Comparison of ENCODE assay signal across 12 mouse cellular contexts in the genomic region with DNA sequence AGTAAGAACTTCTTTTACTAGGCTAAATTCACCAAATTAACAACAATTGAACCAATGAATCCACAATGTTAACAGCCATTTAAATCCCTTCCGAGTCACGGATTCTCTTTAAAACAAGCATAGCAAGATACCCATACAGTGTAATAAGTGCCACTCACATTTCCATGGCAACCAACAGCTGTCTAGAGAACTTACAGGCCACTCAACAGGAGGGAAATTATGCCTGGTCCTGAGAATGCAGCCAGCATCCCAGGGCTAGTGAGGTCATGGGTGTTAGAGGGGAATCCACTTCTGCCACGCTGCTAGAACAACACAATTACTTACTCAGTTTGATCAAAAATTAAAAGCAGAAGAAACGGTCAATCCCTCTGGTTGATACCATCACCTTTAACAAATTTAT.
A peak's percentile ranks its signal among the peaks of the same experiment; 100 is the strongest.
DNase-seq lines count a peak whose midpoint lies in the region; ATAC-seq lines count a peak whose summit lies in the region.
"Had no signal": no experiment of that assay in that cellular context is flagged by ENCODE, and none has a peak within 500 bp of the region (broad histone marks: within the 10 kb centered on the region; RNA-seq: fewer than 3 reads in every experiment).

No protein-coding gene starts in this region.

- no peak overlapping the region for H3K27ac ChIP-seq in embryonic facial prominence, embryonic 14.5 days (replicated peaks; ENCODE audit: low read depth, low read length)
- H3K27ac ChIP-seq in hindbrain, embryonic 12.5 days: no peak overlapping the region
- H3K27ac ChIP-seq in midbrain, embryonic 13.5 days: no peak overlapping the region

- no peak for ATAC-seq in embryonic facial prominence, embryonic 14.5 days (ENCODE audit: low read depth)
- ATAC-seq in hindbrain, embryonic 12.5 days (ENCODE audit: low FRiP score): peak; percentile 91
- peak; percentile 90 for ATAC-seq in midbrain, embryonic 13.5 days
- no peak for ATAC-seq in megakaryocyte-erythroid progenitor cell, adult 5-6 weeks (replicated peaks; ENCODE audit: low FRiP score, low TSS enrichment, poor library complexity, severe bottlenecking)

- peak; percentile 16 for DNase-seq in MN1 (ENCODE audit: low spot score)
- DNase-seq in embryonic facial prominence, embryonic 14.5 days (ENCODE audit: low spot score): peak; percentile 70
- no peak for DNase-seq in lung, postnatal 25 days (ENCODE audit: low spot score)
- no peak for DNase-seq in right cerebral cortex, adult 18-20 months
- no peak for DNase-seq in heart, postnatal 4 days
- DNase-seq: cerebellum, postnatal 25 days; kidney, adult 2 months; lung, adult 2 months had no signal

- H3K36me3 ChIP-seq in embryonic facial prominence, embryonic 14.5 days (ENCODE audit: control insufficient read depth, insufficient read depth, low read length): no peaks in the 10 kb centered on the region
- no peaks in the 10 kb centered on the region for H3K36me3 ChIP-seq in hindbrain, embryonic 12.5 days
- H3K36me3 ChIP-seq in midbrain, embryonic 13.5 days: no peaks in the 10 kb centered on the region

- no peaks in the 10 kb centered on the region for H3K4me1 ChIP-seq in embryonic facial prominence, embryonic 14.5 days (ENCODE audit: control insufficient read depth, insufficient read depth, low read length)
- H3K4me1 ChIP-seq in hindbrain, embryonic 12.5 days: peaks cover 11% of the 10 kb centered on the region
- peaks cover 25% of the 10 kb centered on the region for H3K4me1 ChIP-seq in midbrain, embryonic 13.5 days (replicated peaks)

- H3K4me2 ChIP-seq in embryonic facial prominence, embryonic 14.5 days (ENCODE audit: low read depth, low read length): no peak overlapping the region
- H3K4me2 ChIP-seq in hindbrain, embryonic 12.5 days (replicated peaks): no peak overlapping the region
- H3K4me2 ChIP-seq in midbrain, embryonic 13.5 days (replicated peaks): no peak overlapping the region

- H3K27me3 ChIP-seq in embryonic facial prominence, embryonic 14.5 days (replicated peaks; ENCODE audit: control insufficient read depth, insufficient read depth, low read length): no peaks in the 10 kb centered on the region
- no peaks in the 10 kb centered on the region for H3K27me3 ChIP-seq in hindbrain, embryonic 12.5 days
- no peaks in the 10 kb centered on the region; the same call in 1 of the 2 replicates for H3K27me3 ChIP-seq in midbrain, embryonic 13.5 days
- H3K27me3 ChIP-seq: megakaryocyte, embryonic 14.5 days had no signal

- WGBS in embryonic facial prominence, embryonic 14.5 days: 37% methylated on average over 4 of the region's 4 CpGs
- 8% methylated on average over 4 of the region's 4 CpGs for WGBS in hindbrain, embryonic 12.5 days
- WGBS in midbrain, embryonic 13.5 days: 6% methylated on average over 4 of the region's 4 CpGs

- no peak overlapping the region for H3K9ac ChIP-seq in embryonic facial prominence, embryonic 14.5 days (ENCODE audit: low read depth, low read length)
- no peak overlapping the region for H3K9ac ChIP-seq in hindbrain, embryonic 12.5 days
- no peak overlapping the region for H3K9ac ChIP-seq in midbrain, embryonic 13.5 days (replicated peaks)

- no peaks in the 10 kb centered on the region for H3K9me3 ChIP-seq in embryonic facial prominence, embryonic 14.5 days (ENCODE audit: control insufficient read depth, low read length)
- H3K9me3 ChIP-seq in hindbrain, embryonic 12.5 days (replicated peaks): no peaks in the 10 kb centered on the region
- H3K9me3 ChIP-seq in midbrain, embryonic 13.5 days: no peaks in the 10 kb centered on the region
- H3K9me3 ChIP-seq: megakaryocyte, embryonic 14.5 days had no signal

- H3K4me3 ChIP-seq in embryonic facial prominence, embryonic 14.5 days (ENCODE audit: low read depth, low read length): no peak overlapping the region
- no peak overlapping the region for H3K4me3 ChIP-seq in hindbrain, embryonic 12.5 days
- H3K4me3 ChIP-seq in midbrain, embryonic 13.5 days (replicated peaks): no peak overlapping the region
- H3K4me3 ChIP-seq: megakaryocyte, embryonic 14.5 days had no signal

Comparison
In these comparisons a context has a peak if more than half of its experiments do, and no peak if none do; other contexts are left out.
1. DNase-seq: peak in MN1 (single experiment) and embryonic facial prominence, embryonic 14.5 days (single experiment); none in lung, postnatal 25 days (single experiment), right cerebral cortex, adult 18-20 months (single experiment) and heart, postnatal 4 days (single experiment).
2. ATAC-seq: peak in hindbrain, embryonic 12.5 days (single experiment) and midbrain, embryonic 13.5 days (single experiment); none in embryonic facial prominence, embryonic 14.5 days (single experiment) and megakaryocyte-erythroid progenitor cell, adult 5-6 weeks (single experiment).